Mouse (Mus musculus): Measurements from ENCODE around the gene Psen2.

DNA sequence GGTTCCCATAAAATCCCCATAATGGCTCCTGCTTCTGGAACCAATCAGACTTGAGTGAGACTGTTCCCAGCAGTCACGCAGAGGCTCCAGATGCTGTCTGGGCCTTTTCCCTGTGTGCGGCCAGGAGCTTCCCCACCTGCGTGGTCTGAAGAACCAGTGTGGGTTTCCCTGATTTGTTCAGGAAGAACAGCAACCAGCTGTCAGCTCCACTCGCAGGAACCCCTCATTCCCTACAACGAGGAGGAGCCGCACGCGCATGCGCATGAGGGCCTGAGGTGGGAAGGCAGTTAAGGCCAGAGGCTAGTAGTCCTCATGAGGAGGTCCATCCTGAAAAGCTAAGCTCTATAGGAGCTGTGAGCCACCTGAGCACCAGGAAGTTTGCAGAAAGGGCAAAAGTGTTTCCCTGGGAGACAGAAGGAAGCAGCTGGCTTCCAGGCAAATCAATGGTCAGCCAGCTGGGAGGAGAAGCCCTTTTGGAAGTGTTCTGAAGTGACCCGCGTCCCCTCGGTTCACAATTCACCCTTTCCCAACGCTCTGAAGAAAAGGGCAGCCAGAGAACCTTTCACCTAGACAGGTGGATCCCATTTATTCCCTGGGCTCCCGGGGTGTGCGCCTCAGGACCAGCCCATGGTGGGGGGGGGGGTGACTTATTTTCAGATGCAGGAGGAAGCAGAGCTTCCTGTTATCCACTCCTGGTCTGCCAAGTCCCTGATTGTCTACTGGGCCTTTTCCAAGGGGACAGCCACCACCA, 23.0 kb upstream of the Psen2 start:
- no peak for TF ChIP-seq TAL1 (IDR thresholded peaks at IDR 0.05; ENCODE audit: low read length)
- no peak for TF ChIP-seq GATA1 (IDR thresholded peaks at IDR 0.05; ENCODE audit: low read length)

Data from erythroblast, embryonic 14.5 days (primary cell).